Mouse (Mus musculus) embryonic facial prominence, embryonic 13.5 days (tissue): Measurements from ENCODE around the gene Tspan2. TPM values are rescaled to one million over a fixed set of nuclear protein-coding genes. Genes with fewer than 3 reads are reported as not detected.

Experiments
- ATAC-seq: fragments of 200-750 bp; cut with Nextera tagmentation; 2 replicates; pipeline ENCODE4 v1.8.0; 2017; ENCODE audit warnings: low read depth; ENCODE audit not compliant: insufficient number of reproducible peaks, insufficient read depth, low FRiP score, low TSS enrichment
- H3K27ac ChIP-seq: fragments of 300-500 bp; sonication (generic); 2 replicates; pipeline ENCODE4 v1.5.1; 2015; ENCODE audit warnings: moderate library complexity, mild to moderate bottlenecking, inconsistent platforms
- H3K27me3 ChIP-seq: fragments of 300-500 bp; sonication (generic); 2 replicates; pipeline ENCODE4 v1.6.1; 2015; ENCODE audit warnings: mild to moderate bottlenecking, inconsistent platforms
- H3K36me3 ChIP-seq: fragments of 300-500 bp; sonication (generic); 2 replicates; pipeline ENCODE4 v1.6.1; 2015; ENCODE audit warnings: mild to moderate bottlenecking, inconsistent platforms
- H3K4me1 ChIP-seq: fragments of 300-500 bp; sonication (generic); 2 replicates; pipeline ENCODE4 v1.6.1; 2015; ENCODE audit warnings: inconsistent platforms
- H3K4me2 ChIP-seq: fragments of 300-500 bp; sonication (generic); 2 replicates; pipeline ENCODE4 v1.6.1; 2015; ENCODE audit warnings: moderate library complexity, mild to moderate bottlenecking, inconsistent platforms
- H3K4me3 ChIP-seq: fragments of 300-500 bp; sonication (generic); 2 replicates; pipeline ENCODE4 v1.5.1; 2015; ENCODE audit warnings: mild to moderate bottlenecking, inconsistent platforms
- H3K9ac ChIP-seq: fragments of 300-500 bp; sonication (generic); 2 replicates; pipeline ENCODE4 v1.6.1; 2015; ENCODE audit warnings: mild to moderate bottlenecking, inconsistent platforms
- H3K9me3 ChIP-seq: fragments of 300-500 bp; sonication (generic); 2 replicates; pipeline ENCODE4 v1.6.1; 2016; ENCODE audit warnings: inconsistent platforms
- WGBS: fragments of 180-500 bp; shearing (Covaris S2); methylation state at CpG from one replicate; pipeline ENCODE4 v1.1.7; 2015; ENCODE audit warnings: mixed read lengths; 5-methylcytosine and 5-hydroxymethylcytosine counted together
- polyA plus RNA-seq: library from polyadenylated mRNA; unstranded; fragments of >200 nt; fragmentation: Nextera tagmentation; extraction: Ambion mirVana; gene quantifications from 2 replicates; pipeline ENCODE4 v1.2.1, GENCODE M21; 2015

Tspan2 gene
- polyA plus RNA-seq, 1 experiment from 2014 or later: 5.3 TPM

DNA sequence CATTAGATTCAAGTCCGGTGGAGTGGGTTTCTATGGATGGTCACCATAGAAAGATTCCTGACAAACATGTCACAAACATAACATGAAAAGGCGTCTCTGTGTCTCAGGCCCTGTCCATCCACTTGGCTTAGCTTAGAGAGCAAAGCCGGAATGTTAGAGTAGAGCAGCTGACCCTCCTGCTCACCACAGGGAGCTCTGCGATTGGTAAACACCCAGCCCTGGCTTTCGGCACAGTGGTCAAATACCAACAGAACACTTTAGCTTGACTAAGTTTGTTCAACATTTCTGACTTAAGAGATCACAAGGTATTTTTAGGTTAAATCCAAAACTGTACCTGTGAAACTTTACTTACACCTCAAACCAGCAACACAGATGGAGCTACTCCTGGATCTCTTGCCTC lies 16.8 kb downstream of the Tspan2 start:
- Histone ChIP-seq H3K36me3 (peaks cover 15% of the 10 kb centered on the region), H3K9ac (no peak overlapping the region), H3K4me3 (no peak overlapping the region), H3K4me1 (peaks cover 24% of the 10 kb centered on the region), H3K27me3 (no peaks in the 10 kb centered on the region), H3K27ac (no peak overlapping the region), H3K4me2 (no peak overlapping the region), H3K9me3 (no peaks in the 10 kb centered on the region)
- WGBS: 86% methylated on average over 5 of the region's 5 CpGs
- no peak for ATAC-seq

- ATAC-seq: no peak
- Histone ChIP-seq H3K9me3 (no peaks in the 10 kb centered on the region), H3K4me1 (peaks cover 20% of the 10 kb centered on the region), H3K4me3 (no peak overlapping the region), H3K27ac (no peak overlapping the region), H3K27me3 (no peaks in the 10 kb centered on the region), H3K9ac (no peak overlapping the region), H3K4me2 (no peak overlapping the region), H3K36me3 (peaks cover 15% of the 10 kb centered on the region)
- 87% methylated on average over 3 of the region's 3 CpGs for WGBS
These were observed 17.2 kb downstream of the Tspan2 start for GRCm38 (mm10) chr3:102751536-102751935.

- Histone ChIP-seq H3K4me2 (no peak overlapping the region), H3K27me3 (no peaks in the 10 kb centered on the region), H3K4me1 (peaks cover 17% of the 10 kb centered on the region), H3K27ac (no peak overlapping the region), H3K4me3 (no peak overlapping the region), H3K9ac (no peak overlapping the region), H3K36me3 (peaks cover 15% of the 10 kb centered on the region), H3K9me3 (no peaks in the 10 kb centered on the region)
- ATAC-seq: no peak
- 96% methylated on average over 4 of the region's 4 CpGs for WGBS
These were observed 17.7 kb downstream of the Tspan2 start for GRCm38 (mm10) chr3:102752053-102752452.

GRCm38 (mm10) chr3:102752457-102752856 lies 18.1 kb downstream of the Tspan2 start:
- H3K27me3 ChIP-seq: no peaks in the 10 kb centered on the region
- WGBS: 69% methylated on average over 5 of the region's 5 CpGs
- no peaks in the 10 kb centered on the region for H3K9me3 ChIP-seq
- H3K36me3 ChIP-seq: peaks cover 15% of the 10 kb centered on the region
- H3K9ac ChIP-seq: no peak overlapping the region
- no peak overlapping the region for H3K4me3 ChIP-seq
- H3K27ac ChIP-seq: no peak overlapping the region
- H3K4me2 ChIP-seq: no peak overlapping the region
- H3K4me1 ChIP-seq: peaks cover 15% of the 10 kb centered on the region
- no peak for ATAC-seq

DNA sequence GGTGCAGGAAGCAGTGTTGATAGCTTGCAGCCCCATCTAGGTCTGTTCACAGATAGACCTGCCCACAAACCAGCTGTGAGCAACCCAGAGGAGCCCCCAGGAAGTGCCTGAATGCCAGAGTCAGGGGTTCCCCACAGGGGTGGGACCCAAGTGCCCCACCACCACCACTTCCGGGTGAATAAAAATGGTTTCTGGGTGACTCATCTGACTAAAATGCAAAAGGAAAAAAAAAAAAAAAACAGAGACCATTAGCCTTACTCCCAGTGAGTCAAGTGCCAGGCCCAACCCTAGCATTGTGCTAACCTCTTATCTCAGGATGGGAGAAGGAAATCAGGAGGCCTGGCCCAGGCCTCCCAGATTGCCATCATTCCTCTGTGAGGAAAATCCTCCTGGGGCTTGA lies 21.5 kb downstream of the Tspan2 start:
- Histone ChIP-seq H3K27me3 (no peaks in the 10 kb centered on the region), H3K9ac (no peak overlapping the region), H3K27ac (no peak overlapping the region), H3K4me1 (peaks cover 2% of the 10 kb centered on the region), H3K9me3 (no peaks in the 10 kb centered on the region), H3K4me2 (no peak overlapping the region), H3K4me3 (no peak overlapping the region), H3K36me3 (peaks cover 19% of the 10 kb centered on the region)
- WGBS: 45% methylated on average over 1 of the region's 1 CpGs
- ATAC-seq: no peak

GRCm38 (mm10) chr3:102757019-102757418 lies 22.7 kb downstream of the Tspan2 start:
- Histone ChIP-seq H3K9ac (no peak overlapping the region), H3K4me3 (no peak overlapping the region), H3K4me1 (peaks cover 2% of the 10 kb centered on the region), H3K4me2 (no peak overlapping the region), H3K27ac (no peak overlapping the region), H3K36me3 (peaks cover 20% of the 10 kb centered on the region), H3K27me3 (no peaks in the 10 kb centered on the region), H3K9me3 (no peaks in the 10 kb centered on the region)
- 80% methylated on average over 6 of the region's 6 CpGs for WGBS
- ATAC-seq: no peak

DNA sequence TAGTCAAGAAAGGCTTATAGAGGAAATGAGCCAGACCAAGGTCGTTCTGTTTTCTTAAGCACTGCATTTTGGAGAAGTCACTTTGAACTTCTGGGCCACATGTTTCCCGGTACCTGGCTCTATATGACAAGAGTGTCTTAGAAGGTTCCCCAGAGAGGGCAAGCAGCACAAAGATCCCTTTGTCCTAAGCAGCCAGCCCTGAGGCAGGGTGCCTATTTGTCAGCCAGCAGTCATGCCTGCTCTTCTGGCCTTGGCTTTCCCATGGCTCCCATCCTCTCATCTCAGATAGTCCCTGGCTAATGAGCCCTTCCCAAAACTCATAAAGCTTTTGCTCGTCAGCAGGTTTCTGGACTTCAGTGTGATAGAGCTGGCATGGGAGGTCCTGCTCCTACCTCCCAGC lies 25.9 kb downstream of the Tspan2 start:
- no peak overlapping the region for H3K4me2 ChIP-seq
- WGBS: 64% methylated on average over 3 of the region's 3 CpGs
- no peak overlapping the region for H3K27ac ChIP-seq
- no peak overlapping the region for H3K9ac ChIP-seq
- peaks cover 13% of the 10 kb centered on the region for H3K4me1 ChIP-seq
- no peak for ATAC-seq
- no peak overlapping the region for H3K4me3 ChIP-seq
- H3K9me3 ChIP-seq: no peaks in the 10 kb centered on the region
- peaks cover 15% of the 10 kb centered on the region for H3K36me3 ChIP-seq
- no peaks in the 10 kb centered on the region for H3K27me3 ChIP-seq

- peaks cover 11% of the 10 kb centered on the region for H3K4me1 ChIP-seq
- ATAC-seq: no peak
- H3K36me3 ChIP-seq: peaks cover 29% of the 10 kb centered on the region
- H3K9ac ChIP-seq: no peak overlapping the region
- H3K9me3 ChIP-seq: no peaks in the 10 kb centered on the region
- H3K4me2 ChIP-seq: no peak overlapping the region
- H3K27me3 ChIP-seq: no peaks in the 10 kb centered on the region
- no peak overlapping the region for H3K4me3 ChIP-seq
- H3K27ac ChIP-seq: no peak overlapping the region
- 53% methylated on average over 3 of the region's 3 CpGs for WGBS
These were observed 28.1 kb downstream of the Tspan2 start for GRCm38 (mm10) chr3:102762388-102762787.

GRCm38 (mm10) chr3:102763713-102764400 lies 29.5 kb downstream of the Tspan2 start:
- Histone ChIP-seq H3K27ac (peak overlapping the region; percentile 39; the same call in 1 of the 2 replicates), H3K9me3 (no peaks in the 10 kb centered on the region), H3K4me2 (0 out of 2 replicates have a peak overlapping the region, but pooled peaks have one; percentile 9), H3K4me3 (no peak overlapping the region), H3K27me3 (no peaks in the 10 kb centered on the region), H3K36me3 (peaks cover 34% of the 10 kb centered on the region), H3K9ac (peak overlapping the region; percentile 46; the same call in 1 of the 2 replicates), H3K4me1 (peaks cover 11% of the 10 kb centered on the region)
- 39% methylated on average over 10 of the region's 10 CpGs for WGBS
- ATAC-seq: no peak

DNA sequence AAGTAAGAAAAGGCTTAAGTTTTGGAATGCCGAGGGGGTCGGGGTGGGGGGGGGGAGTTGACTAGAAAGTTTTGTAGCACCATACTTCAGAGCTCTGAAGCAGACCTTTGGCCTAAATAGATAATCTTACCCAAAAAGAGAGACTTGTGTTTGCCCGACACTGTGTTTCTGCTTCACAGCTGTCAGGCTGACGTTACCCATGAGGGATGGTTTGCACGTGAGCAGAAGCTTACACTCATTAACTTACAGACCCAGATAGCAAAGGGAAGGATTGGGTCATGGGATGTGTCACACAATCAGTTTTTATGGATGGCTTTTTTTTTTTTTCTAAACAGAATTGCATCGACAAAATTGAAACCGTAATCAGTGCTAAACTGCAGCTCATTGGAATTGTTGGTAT lies 30.5 kb downstream of the Tspan2 start:
- H3K27me3 ChIP-seq: no peaks in the 10 kb centered on the region
- ATAC-seq: no peak
- H3K4me3 ChIP-seq: no peak overlapping the region
- no peak overlapping the region for H3K27ac ChIP-seq
- H3K4me2 ChIP-seq: no peak overlapping the region
- no peaks in the 10 kb centered on the region for H3K9me3 ChIP-seq
- peaks cover 13% of the 10 kb centered on the region for H3K4me1 ChIP-seq
- no peak overlapping the region for H3K9ac ChIP-seq
- peaks cover 30% of the 10 kb centered on the region for H3K36me3 ChIP-seq
- 69% methylated on average over 7 of the region's 7 CpGs for WGBS

DNA sequence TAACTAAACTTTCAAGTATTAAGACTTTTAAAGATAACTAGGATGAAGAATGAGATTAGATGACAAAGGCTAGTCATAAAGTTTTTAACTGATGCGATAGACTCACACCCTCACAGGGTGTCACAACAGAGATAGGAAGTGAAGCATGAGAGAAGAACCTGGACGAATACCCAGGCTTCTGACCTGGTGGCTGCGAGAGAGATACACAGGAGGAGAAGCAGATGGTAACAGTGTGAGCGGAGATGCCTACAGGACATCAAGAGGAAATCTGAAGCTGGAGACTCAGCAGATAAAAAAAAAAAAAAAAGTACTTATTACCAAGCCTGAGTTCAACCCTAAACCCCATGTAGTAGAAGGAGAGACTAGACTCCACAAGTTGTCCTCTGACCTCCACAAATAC lies 38.7 kb downstream of the Tspan2 start:
- 85% methylated on average over 4 of the region's 4 CpGs for WGBS
- Histone ChIP-seq H3K27me3 (no peaks in the 10 kb centered on the region), H3K4me3 (no peak overlapping the region), H3K36me3 (no peaks in the 10 kb centered on the region), H3K9ac (no peak overlapping the region), H3K4me1 (0 out of 2 replicates have a peak, but pooled peaks cover 2% of the 10 kb centered on the region), H3K27ac (no peak overlapping the region), H3K9me3 (no peaks in the 10 kb centered on the region), H3K4me2 (no peak overlapping the region)
- ATAC-seq: no peak

DNA sequence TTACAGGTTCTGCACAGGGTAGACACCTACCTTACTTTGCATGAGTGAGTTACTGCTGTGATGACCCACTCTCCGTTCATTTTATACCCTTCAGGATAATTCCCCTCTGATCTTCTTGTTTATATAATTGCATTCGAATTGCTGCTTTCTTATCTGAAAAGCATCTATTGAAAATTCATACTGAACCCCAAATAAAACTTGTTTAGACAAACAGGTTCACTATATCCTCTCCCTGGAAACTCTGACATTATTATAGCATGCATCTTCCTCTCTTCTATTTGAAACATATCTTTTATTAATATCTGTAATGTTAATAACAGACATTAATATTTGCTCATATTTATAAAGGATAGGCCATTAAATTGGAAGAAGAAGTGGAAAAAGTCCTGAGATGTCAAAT lies 48.3 kb downstream of the Tspan2 start, which contains the start of gene Tshb:
Gene Tshb (minus strand): TSS at position 101 of the 400 bp plus-strand sequence.
- H3K9ac ChIP-seq: no peak within 1 kb of the TSS
- no peaks in the 10 kb centered on the region for H3K9me3 ChIP-seq
- H3K27me3 ChIP-seq: no peaks in the 10 kb centered on the region
- no peaks in the 10 kb centered on the region for H3K4me1 ChIP-seq
- no peak within 1 kb of the TSS for H3K4me2 ChIP-seq
- ATAC-seq: no peak
- H3K27ac ChIP-seq: no peak within 1 kb of the TSS
- H3K4me3 ChIP-seq: no peak within 1 kb of the TSS
- 73% methylated on average over 2 of the region's 2 CpGs for WGBS
- H3K36me3 ChIP-seq: no peaks in the 10 kb centered on the region
